Mouse (Mus musculus) midbrain, embryonic 14.5 days (tissue): ENCODE data around the gene Usp36. TPM values are rescaled to one million over a fixed set of nuclear protein-coding genes. Genes with fewer than 3 reads are reported as not detected.

ENCODE experiments used
- ATAC-seq: fragments of 200-750 bp; cut with Nextera tagmentation; 2 replicates; pipeline ENCODE4 v1.8.0; 2017; ENCODE audit warnings: moderate number of reproducible peaks, moderate library complexity; ENCODE audit not compliant: low FRiP score, low TSS enrichment
- DNase-seq: peaks from one replicate; pipeline ENCODE4 v3.0.0-alpha.2; 2015
- H3K27ac ChIP-seq: fragments of 300-500 bp; sonication (generic); replicated peaks from 2 replicates; pipeline ENCODE4 v1.5.1; 2014; ENCODE audit warnings: mild to moderate bottlenecking, low read depth, low read length, moderate library complexity
- H3K27me3 ChIP-seq: fragments of 300-500 bp; sonication (generic); 2 replicates; pipeline ENCODE4 v1.6.1; 2014; ENCODE audit warnings: low read length, control low read depth, mixed read lengths; ENCODE audit not compliant: control insufficient read depth, insufficient read depth
- H3K36me3 ChIP-seq: fragments of 300-500 bp; sonication (generic); 2 replicates; pipeline ENCODE4 v1.6.1; 2014; ENCODE audit warnings: low read length, control low read depth; ENCODE audit not compliant: control insufficient read depth, insufficient read depth
- H3K4me1 ChIP-seq: fragments of 300-500 bp; sonication (generic); 2 replicates; pipeline ENCODE4 v1.6.1; 2014; ENCODE audit warnings: mild to moderate bottlenecking, antibody characterized with exemption, low read length, control low read depth; ENCODE audit not compliant: control insufficient read depth, insufficient read depth
- H3K4me2 ChIP-seq: fragments of 300-500 bp; sonication (generic); 2 replicates; pipeline ENCODE4 v1.6.1; 2014; ENCODE audit warnings: mild to moderate bottlenecking, low read length, moderate library complexity
- H3K4me3 ChIP-seq: fragments of 300-500 bp; sonication (generic); replicated peaks from 2 replicates; pipeline ENCODE4 v1.5.1; 2014; ENCODE audit warnings: low read depth, low read length
- H3K9ac ChIP-seq: fragments of 300-500 bp; sonication (generic); replicated peaks from 2 replicates; pipeline ENCODE4 v1.6.1; 2014; ENCODE audit warnings: mild to moderate bottlenecking, low read length, moderate library complexity
- H3K9me3 ChIP-seq: fragments of 300-500 bp; sonication (generic); 2 replicates; pipeline ENCODE4 v1.6.1; 2016; ENCODE audit warnings: low read length, control low read depth, mixed read lengths; ENCODE audit not compliant: control insufficient read depth
- WGBS: fragments of 180-500 bp; shearing (Covaris S2); extraction: QIAGEN DNeasy Blood & Tissue Kit; methylation state at CpG from one replicate; pipeline ENCODE4 v1.1.7; 2014; 5-methylcytosine and 5-hydroxymethylcytosine counted together
- polyA plus RNA-seq: library from polyadenylated mRNA; unstranded; fragments of >200 nt; fragmentation: Nextera tagmentation; extraction: Ambion mirVana; gene quantifications from 2 replicates; pipeline ENCODE4 v1.2.1, GENCODE M21; 2014

The Usp36 gene
- polyA plus RNA-seq, 1 experiment from 2014 or later = 13.4 TPM

GRCm38 (mm10) chr11:118253447-118254158 lies 36.4 kb downstream of the Usp36 start:
- Histone ChIP-seq H3K4me2 (no peak overlapping the region), H3K4me3 (no peak overlapping the region), H3K36me3 (peaks cover 18% of the 10 kb centered on the region), H3K9ac (no peak overlapping the region), H3K9me3 (no peaks in the 10 kb centered on the region), H3K27me3 (no peaks in the 10 kb centered on the region), H3K4me1 (0 out of 2 replicates have a peak, but pooled peaks cover 6% of the 10 kb centered on the region), H3K27ac (peak overlapping the region; percentile 70; the same call in 1 of the 2 replicates)
- WGBS = 86% methylated on average over 7 of the region's 7 CpGs
- DNase-seq (no peak), ATAC-seq (no peak)

- 0 out of 2 replicates have a peak overlapping the region, but pooled peaks have one; percentile 36 for H3K9ac ChIP-seq
- DNase-seq = no peak
Observed at GRCm38 (mm10) chr11:118249012-118249383, 41.0 kb downstream of the Usp36 start.

GRCm38 (mm10) chr11:118248150-118249011 lies 41.7 kb downstream of the Usp36 start, which contains the start of gene Cyth1:
Gene Cyth1, minus strand, starts transcription at chr11:118248592.
- WGBS = under 1% methylated on average over 86 of the region's 86 CpGs
- H3K27ac ChIP-seq = peak within 1 kb of the TSS; percentile 57
- H3K9me3 ChIP-seq = no peaks in the 10 kb centered on the region
- H3K4me1 ChIP-seq = peaks cover 17% of the 10 kb centered on the region
- peak within 1 kb of the TSS; percentile 79 for H3K9ac ChIP-seq
- peak within 1 kb of the TSS; percentile 92 for H3K4me2 ChIP-seq
- H3K36me3 ChIP-seq = no peaks in the 10 kb centered on the region
- H3K27me3 ChIP-seq = no peaks in the 10 kb centered on the region
- DNase-seq = peak; percentile 99
- H3K4me3 ChIP-seq = peak within 1 kb of the TSS; percentile 85
- ATAC-seq = peak; percentile 93

More at GRCm38 (mm10) chr11:118249012-118249383, 41.0 kb downstream of the Usp36 start:
- H3K9me3 ChIP-seq = no peaks in the 10 kb centered on the region
- H3K4me3 ChIP-seq = peak overlapping the region; percentile 85
- peaks cover 17% of the 10 kb centered on the region for H3K4me1 ChIP-seq
- WGBS = 0% methylated on average over 5 of the region's 5 CpGs
- peak; percentile 7; the same call in 1 of the 2 replicates for ATAC-seq
- no peaks in the 10 kb centered on the region for H3K27me3 ChIP-seq
- no peaks in the 10 kb centered on the region for H3K36me3 ChIP-seq
- peak overlapping the region; percentile 57 for H3K27ac ChIP-seq
- H3K4me2 ChIP-seq = peak overlapping the region; percentile 92

GRCm38 (mm10) chr11:118247359-118248095 lies 42.5 kb downstream of the Usp36 start:
- Histone ChIP-seq H3K4me1 (peaks cover 17% of the 10 kb centered on the region), H3K36me3 (no peaks in the 10 kb centered on the region), H3K27me3 (no peaks in the 10 kb centered on the region), H3K4me3 (peak overlapping the region; percentile 85), H3K9ac (peak overlapping the region; percentile 79), H3K27ac (0 out of 2 replicates have a peak overlapping the region, but pooled peaks have one; percentile 32), H3K9me3 (no peaks in the 10 kb centered on the region), H3K4me2 (peak overlapping the region; percentile 92)
- 2% methylated on average over 43 of the region's 43 CpGs for WGBS
- peak; percentile 3; the same call in 1 of the 2 replicates for ATAC-seq
- peak; percentile 61 for DNase-seq

GRCm38 (mm10) chr11:118246724-118247123 lies 43.3 kb downstream of the Usp36 start:
- Histone ChIP-seq H3K9ac (peak overlapping the region; percentile 79; the same call in 1 of the 2 replicates), H3K4me2 (peak overlapping the region; percentile 92), H3K36me3 (no peaks in the 10 kb centered on the region), H3K4me1 (peaks cover 17% of the 10 kb centered on the region), H3K9me3 (no peaks in the 10 kb centered on the region), H3K27ac (no peak overlapping the region), H3K4me3 (peak overlapping the region; percentile 85), H3K27me3 (no peaks in the 10 kb centered on the region)
- DNase-seq (no peak), ATAC-seq (no peak)
- 45% methylated on average over 5 of the region's 5 CpGs for WGBS

- no peak for ATAC-seq
- Histone ChIP-seq H3K27ac (no peak overlapping the region), H3K27me3 (no peaks in the 10 kb centered on the region), H3K9ac (no peak overlapping the region), H3K9me3 (no peaks in the 10 kb centered on the region), H3K36me3 (no peaks in the 10 kb centered on the region), H3K4me3 (no peak overlapping the region), H3K4me2 (no peak overlapping the region), H3K4me1 (peaks cover 17% of the 10 kb centered on the region)
- DNase-seq = no peak
- WGBS = 97% methylated on average over 2 of the region's 2 CpGs
Observed at GRCm38 (mm10) chr11:118245130-118245529, 44.9 kb downstream of the Usp36 start.

GRCm38 (mm10) chr11:118243627-118244261 lies 46.3 kb downstream of the Usp36 start:
- Histone ChIP-seq H3K27ac (no peak overlapping the region), H3K9ac (no peak overlapping the region), H3K4me1 (peaks cover 15% of the 10 kb centered on the region), H3K9me3 (no peaks in the 10 kb centered on the region), H3K4me2 (no peak overlapping the region), H3K36me3 (no peaks in the 10 kb centered on the region), H3K27me3 (no peaks in the 10 kb centered on the region), H3K4me3 (no peak overlapping the region)
- DNase-seq = no peak
- 87% methylated on average over 6 of the region's 6 CpGs for WGBS
- no peak for ATAC-seq

GRCm38 (mm10) chr11:118242506-118242905 lies 47.5 kb downstream of the Usp36 start:
- Histone ChIP-seq H3K9me3 (no peaks in the 10 kb centered on the region), H3K36me3 (no peaks in the 10 kb centered on the region), H3K4me3 (no peak overlapping the region), H3K27me3 (no peaks in the 10 kb centered on the region), H3K27ac (no peak overlapping the region), H3K4me2 (no peak overlapping the region), H3K4me1 (peaks cover 15% of the 10 kb centered on the region), H3K9ac (no peak overlapping the region)
- ATAC-seq (no peak), DNase-seq (no peak)
- 72% methylated on average over 4 of the region's 4 CpGs for WGBS
